In the genomic region with DNA sequence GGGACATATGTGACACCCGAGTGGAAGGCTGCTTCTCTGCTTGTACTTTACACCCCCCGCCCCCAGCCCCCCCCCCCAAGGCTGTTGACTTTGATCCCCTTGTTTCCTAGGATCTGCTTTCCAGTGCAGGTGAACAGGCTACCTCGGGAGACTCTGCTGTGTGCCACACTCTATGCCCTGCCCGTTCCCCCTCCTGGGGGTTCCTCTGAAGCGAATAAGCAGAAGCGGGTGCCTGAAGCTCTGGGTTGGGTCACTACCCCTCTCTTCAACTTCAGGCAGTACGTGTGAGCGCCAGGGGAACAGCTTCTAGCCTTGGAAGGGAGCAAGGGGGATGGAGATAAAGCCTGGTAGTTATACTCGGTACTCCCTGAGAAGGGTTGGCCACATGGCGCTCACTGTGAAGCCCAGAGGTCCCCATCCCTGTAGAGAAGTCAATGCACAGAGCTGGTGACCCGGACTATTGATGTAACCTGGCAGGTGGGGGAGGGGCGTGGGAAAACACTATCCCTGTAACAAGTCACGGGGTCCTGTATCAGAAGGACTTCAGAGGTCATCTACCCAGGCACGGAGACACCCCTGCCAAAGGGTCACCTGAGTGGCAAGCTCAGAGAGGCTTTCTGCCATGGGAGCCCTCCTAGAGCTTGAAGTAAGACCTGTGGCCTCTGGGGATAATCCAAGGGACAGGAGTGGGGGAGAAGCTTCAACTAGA, we compare ENCODE assay signal across 2 mouse cellular contexts.
TF ChIP-seq lines count a peak whose summit lies in the region.

No protein-coding gene starts in this region.

TF ChIP-seq in CH12.LX, 34 proteins besides CTCF, POLR2A, EP300 and RAD21 (continued from another document):
- TF ChIP-seq CHD1 (IDR thresholded peaks at IDR 0.05; ENCODE audit: low read depth, low read length) (no peak), TBP (conservative IDR thresholded peaks at IDR 0.05; ENCODE audit: low read depth, low read length) (no peak), CHD2 (IDR thresholded peaks at IDR 0.05; ENCODE audit: low read length) (no peak; the same call in 1 of the 2 replicates), ELF1 (IDR thresholded peaks at IDR 0.05; ENCODE audit: low read depth, low read length) (no peak), RCOR1 (conservative IDR thresholded peaks at IDR 0.05; ENCODE audit: low read depth, low read length) (no peak), PAX5 (IDR thresholded peaks at IDR 0.05; ENCODE audit: low read length) (no peak), JUND (conservative IDR thresholded peaks at IDR 0.05; ENCODE audit: low read depth, low read length) (no peak), SIN3A (IDR thresholded peaks at IDR 0.05; ENCODE audit: low read length) (no peak), IRF4 (IDR thresholded peaks at IDR 0.05; ENCODE audit: low read depth, low read length) (no peak), ZMIZ1 (IDR thresholded peaks at IDR 0.05; ENCODE audit: low read depth, low read length) (no peak), MAZ (IDR thresholded peaks at IDR 0.05; ENCODE audit: low read depth, low read length) (no peak), UBTF (IDR thresholded peaks at IDR 0.05; ENCODE audit: low read depth, low read length) (no peak)

TF ChIP-seq in myocyte, 11 proteins besides CTCF, POLR2A, EP300 and RAD21 (continued from another document):
- TF ChIP-seq MYOG (IDR thresholded peaks at IDR 0.05; ENCODE audit: control insufficient read depth in 1 of 3, insufficient read depth in 1 of 3, insufficient read length in 2 of 3, low read depth in 2 of 3), result no peak
- TF ChIP-seq CEBPB (IDR thresholded peaks at IDR 0.05; ENCODE audit: insufficient read depth, poor library complexity, severe bottlenecking), result no peak
- no peak for TF ChIP-seq SRF (IDR thresholded peaks at IDR 0.05; ENCODE audit: control insufficient read depth, insufficient read length, low read depth)
- TF ChIP-seq REST (IDR thresholded peaks at IDR 0.05; ENCODE audit: insufficient read depth, insufficient read length), result no peak
- TF ChIP-seq USF1 (IDR thresholded peaks at IDR 0.05; ENCODE audit: low read depth), result no peak
- TF ChIP-seq MYOD1 (IDR thresholded peaks at IDR 0.05; ENCODE audit: control insufficient read depth in 1 of 3, insufficient read length in 2 of 3, low read depth in 2 of 3), result no peak
- TF ChIP-seq TCF3 (IDR thresholded peaks at IDR 0.05; ENCODE audit: insufficient read length, low read depth), result no peak
TF ChIP-seq in myocyte: peak in this region for 0.
